Mouse (Mus musculus): Measurements from ENCODE around the gene Kif26b. TPM values are rescaled to one million over a fixed set of nuclear protein-coding genes. Genes with fewer than 3 reads are reported as not detected.

Gene Kif26b
- total RNA-seq, 2 experiments from 2014 or later, result 4.5 to 5.9 TPM

DNA sequence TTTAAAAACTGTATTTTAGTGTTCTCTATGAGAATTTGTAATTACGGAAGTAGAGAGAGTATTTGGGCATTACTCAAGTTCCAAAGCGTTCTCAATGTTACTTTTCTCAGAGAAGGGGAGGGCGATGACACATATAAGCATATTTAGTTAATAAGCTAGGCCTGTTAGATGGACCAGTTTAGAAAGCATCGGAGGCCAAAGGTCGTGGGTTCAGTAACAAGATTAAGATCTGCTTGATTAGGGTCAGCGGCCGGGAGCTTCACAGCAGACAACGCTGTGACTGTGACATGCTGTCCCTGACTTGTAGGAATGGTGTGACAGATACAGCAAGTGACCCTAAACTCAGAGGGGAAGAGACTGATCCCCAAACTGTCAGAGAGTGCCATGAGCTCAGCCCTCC, 174.6 kb downstream of the Kif26b start:
- intact Hi-C loops (cut with DNase I), result no loop called here
- DNase-seq, result no peak

DNA sequence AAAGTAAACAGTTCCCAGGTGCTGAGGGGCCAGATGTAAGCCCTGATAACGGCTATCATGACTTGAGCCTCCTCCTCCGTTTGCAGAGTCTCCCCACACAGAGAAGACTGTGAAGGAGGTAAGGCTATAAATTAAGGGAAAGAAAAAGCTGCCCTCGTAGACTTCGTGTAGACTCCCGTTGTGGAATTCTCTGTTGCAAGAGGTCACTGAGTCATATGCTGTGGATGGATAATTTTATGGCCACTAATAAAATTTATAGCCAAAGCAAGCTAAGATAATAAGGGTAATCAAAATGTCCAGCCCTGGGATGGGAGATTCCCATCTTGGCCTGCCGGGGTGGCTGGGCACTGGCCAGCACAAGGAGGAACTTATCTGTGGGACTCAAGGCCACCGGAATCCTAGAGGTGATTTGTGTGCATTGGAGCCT, 179.0 kb downstream of the Kif26b start:
- intact Hi-C loops (cut with DNase I), result no loop called here
- no peak for DNase-seq

DNA sequence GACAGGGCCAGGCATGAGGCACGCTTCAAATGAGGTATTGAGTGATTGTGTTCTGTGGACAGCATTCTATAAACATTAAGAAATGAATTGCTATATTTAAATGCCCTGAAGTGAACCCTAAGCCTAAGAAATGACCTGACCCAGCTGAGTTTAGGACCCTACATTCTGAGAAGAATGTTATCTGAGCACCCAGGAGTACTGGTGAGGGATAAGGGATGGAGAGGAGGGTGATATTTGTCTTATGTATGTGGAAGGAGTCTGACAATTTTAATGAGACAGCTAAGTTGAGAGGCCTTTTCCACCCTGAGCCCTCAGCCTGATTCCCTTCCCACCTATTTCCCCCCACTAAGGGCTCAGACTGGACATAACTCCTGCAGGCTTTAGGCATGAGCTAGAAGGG, 179.4 kb downstream of the Kif26b start:
- intact Hi-C loops (cut with DNase I), result no loop called here
- no peak for DNase-seq

DNA sequence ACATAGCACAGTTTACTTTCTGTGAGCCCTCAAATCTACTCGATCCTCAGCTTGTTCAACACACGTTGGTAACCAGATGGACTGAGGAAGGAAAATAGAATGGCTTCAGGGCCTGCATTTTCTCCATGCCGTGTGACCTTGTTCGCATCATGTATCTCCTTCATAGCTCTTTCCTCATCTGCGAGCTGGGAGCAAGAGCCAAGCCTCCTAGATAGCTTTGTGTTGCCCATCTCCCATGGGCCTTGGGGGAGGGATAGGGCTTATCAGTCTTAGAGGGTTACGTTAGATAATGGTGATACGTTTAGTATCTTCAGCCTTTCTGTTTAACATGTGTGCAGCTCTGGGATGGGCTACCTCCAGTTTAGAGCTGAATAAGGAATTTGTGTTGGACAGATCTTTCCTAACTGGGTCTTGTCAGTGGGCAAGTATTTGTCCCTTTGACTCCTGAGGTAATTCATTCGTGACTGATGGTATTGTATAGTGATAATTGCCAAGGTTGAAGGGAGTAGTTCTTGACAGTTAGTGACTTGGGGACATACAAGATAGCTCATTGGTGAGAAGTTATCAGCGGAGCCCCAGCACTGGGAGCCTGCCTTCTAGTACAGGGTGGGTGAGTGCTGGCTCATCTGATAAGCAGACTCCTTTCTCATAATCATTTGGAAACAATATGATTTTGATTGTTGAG, 183.4 kb downstream of the Kif26b start:
- no peak for DNase-seq
- intact Hi-C loops (cut with DNase I), result no loop called here

DNA sequence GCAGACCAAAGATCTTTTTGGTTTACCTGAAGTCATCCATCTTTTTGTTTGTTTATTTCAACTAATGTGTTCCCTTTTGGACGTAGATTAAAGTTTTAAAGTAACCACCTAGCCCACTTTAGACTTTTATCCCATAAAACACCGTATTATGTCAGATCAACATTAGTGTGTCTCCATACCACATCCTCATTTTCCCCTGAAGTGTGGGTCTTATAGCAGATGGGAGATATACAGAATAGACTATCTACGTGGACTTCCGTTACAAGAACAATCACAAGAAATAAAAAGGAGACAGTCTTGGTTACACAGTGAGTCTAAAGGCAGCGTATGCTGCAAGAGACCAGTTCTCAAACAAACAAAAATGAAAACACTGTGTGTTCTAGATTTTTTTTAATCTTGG, 185.3 kb downstream of the Kif26b start:
- no peak for DNase-seq
- intact Hi-C loops (cut with DNase I), result no loop called here

DNA sequence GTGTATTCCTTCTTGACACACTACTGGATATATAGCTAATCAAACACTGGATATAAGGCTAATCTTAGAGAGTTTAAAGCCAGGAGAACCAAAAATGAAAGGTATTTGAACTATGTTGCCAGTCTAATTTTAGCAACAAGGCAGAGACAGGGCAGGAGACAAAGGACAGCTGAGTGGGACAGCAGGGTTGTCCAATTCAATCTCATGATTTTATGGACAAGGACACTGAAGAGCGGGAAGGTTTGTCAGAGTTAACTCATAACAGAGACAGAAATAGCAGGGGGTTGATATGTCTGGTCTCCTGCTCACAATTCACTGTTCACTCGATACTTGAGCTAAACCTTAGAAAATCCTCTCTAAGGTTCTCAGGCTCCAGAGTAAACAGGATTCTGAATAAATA, 187.5 kb downstream of the Kif26b start:
- intact Hi-C loops (cut with DNase I), result no loop called here
- no peak for DNase-seq

DNA sequence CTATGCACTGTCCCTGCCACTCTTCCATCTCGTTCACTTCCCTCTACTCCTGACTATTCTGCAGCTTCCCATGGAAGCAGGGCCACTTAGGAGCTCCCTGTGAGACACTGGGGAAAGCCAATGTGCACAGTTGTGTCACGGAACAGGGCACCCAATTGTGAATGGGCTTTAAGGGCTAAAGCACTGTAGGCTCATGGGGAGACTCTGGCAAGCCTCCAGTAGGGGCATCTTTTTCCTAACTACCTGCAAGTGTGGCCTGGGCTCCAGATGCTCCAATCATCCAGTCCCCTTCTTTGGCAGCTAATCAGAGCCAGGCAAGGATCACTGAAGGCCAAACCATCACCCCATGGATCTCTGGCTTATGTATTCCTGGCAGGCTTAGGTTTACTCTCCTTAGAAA, 191.9 kb downstream of the Kif26b start:
- intact Hi-C loops (cut with DNase I), result no loop called here
- no peak for DNase-seq

DNA sequence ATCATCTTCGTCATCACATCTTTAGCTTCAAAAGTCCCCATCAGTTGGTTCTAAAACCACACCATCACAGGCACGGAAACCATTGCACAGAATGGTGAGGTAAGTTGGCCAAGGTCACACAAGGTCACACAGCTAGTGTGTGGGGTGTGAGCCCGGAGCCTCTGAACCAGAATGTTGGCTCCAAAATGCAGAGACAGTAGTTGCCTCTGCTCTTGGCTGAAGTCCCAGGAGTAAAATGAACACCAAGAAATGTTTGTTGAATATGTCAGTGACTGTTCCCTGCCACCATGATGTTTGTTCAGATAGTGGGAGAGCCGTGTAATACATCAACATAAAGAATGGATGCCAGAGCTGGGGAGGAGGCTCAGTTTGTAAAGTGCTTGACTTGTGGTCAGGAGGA, 193.9 kb downstream of the Kif26b start:
- no peak for DNase-seq
- intact Hi-C loops (cut with DNase I), result no loop called here

DNA sequence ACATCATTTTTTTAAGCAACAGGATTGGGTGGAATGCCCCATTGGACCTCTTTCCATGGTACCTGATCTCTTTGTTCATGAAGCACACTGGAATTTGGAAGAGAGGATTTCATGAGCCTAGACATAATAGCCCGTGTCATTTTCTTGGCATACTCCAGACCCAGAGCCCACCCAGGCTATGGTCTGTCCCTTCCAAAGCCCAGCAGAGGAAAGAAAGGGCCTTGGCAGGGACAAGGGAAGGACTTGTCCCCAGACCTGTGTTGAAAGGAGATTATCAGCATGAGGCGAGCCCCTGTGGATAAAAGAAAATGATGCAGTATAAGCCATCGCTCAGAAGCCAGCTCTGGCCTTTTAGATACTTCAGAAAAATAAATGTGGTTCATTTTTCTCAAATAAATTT, 196.6 kb downstream of the Kif26b start:
- intact Hi-C loops (cut with DNase I), result no loop called here
- DNase-seq, result no peak

DNA sequence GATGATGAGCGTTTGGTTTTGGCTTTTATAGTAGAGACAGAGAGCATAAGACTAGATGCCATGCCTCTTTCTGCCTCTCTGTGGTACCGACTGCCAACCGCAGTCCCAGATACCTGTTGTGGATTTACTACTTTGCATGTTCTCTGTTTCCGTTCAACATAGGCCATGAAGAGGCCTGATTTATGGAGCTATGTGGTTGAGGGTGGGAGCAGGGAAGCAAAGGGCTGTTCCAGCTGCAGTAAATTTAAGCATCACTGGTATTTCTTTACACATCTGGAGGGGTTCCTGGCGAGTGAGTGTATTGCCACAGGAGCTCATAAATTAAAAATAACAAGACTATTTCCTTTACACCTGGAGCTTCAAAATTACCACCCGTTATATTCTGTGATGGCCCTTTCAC, 199.3 kb downstream of the Kif26b start:
- no peak for DNase-seq
- intact Hi-C loops (cut with DNase I), result no loop called here

DNA sequence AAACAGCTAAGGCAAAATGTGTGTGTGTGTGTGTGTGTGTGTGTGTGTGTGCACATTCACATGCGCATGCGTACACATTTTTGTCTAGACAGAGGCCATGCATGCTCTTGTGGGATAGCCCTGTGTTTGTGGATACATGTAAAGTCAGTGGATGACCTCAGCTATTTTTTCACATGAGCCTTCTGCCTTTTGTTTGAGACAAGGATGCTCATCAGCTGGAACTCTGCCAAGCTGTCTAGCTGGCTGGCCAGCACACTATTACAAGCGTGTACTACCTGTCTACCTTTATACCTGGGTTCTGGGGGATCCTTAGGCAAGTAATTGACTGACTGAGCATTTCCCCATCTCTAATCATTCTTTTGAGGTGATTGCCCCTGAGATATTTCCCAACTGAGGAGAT, 201.3 kb downstream of the Kif26b start:
- DNase-seq, result no peak
- intact Hi-C loops (cut with DNase I), result no loop called here

DNA sequence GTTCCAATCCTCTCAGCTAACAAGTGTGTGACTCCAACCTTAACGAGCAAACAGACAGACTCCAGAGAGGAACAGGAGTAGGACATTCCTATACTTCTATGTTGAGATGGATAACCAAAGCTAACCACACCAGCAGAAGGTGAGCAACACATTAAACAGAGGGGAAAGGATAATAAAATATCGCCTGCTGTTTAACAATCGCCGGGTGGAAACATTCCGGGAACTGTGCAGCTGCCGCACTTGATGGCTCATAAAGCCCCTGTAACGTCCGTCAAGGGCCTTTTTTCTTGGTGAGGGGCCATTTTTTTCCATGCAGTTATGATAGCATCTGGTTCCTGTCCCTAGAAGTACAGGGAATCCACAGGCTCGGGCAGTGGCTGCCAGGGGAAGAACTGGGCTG, 204.1 kb downstream of the Kif26b start:
- intact Hi-C loops (cut with DNase I), result no loop called here
- DNase-seq, result no peak

DNA sequence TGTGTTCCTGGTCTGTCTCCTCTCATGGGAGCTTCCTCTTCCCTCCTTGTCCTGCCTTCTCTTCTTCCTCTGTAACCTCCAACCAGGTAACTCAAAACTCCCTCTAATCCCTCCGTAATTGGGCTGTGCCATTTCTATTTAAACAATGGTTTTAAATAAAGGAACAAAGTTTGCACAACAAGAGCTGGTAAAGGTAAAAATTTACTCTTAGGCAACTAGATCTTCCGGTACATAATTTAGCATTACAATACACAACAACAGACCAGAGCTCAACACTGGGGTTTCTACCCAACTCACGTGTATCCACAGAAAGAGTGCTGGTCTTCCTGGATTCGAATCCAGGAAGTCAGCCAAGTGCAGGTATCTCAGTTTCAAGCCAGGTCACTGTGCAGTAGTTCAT, 205.7 kb downstream of the Kif26b start:
- intact Hi-C loops (cut with DNase I), result no loop called here
- DNase-seq, result no peak

DNA sequence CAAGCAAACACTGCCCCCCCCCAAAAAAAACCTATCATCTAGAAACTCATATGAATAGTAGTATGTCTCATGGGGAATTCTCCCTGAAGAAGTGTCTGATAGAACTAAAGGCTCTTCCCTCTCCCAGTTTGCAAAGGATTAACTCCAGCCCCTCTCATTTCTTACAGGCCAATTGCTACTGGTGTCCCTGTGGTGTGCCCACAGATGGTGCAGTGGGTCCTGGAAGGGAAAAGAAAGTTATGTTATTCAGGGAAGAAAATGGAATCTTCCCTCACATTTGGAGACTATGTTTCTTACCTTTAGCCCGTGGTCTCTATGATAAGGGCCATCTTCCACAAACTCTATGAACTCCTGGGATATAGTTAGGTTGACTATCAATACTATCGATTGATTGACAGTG, 208.0 kb downstream of the Kif26b start:
- intact Hi-C loops (cut with DNase I), result no loop called here
- no peak for DNase-seq

DNA sequence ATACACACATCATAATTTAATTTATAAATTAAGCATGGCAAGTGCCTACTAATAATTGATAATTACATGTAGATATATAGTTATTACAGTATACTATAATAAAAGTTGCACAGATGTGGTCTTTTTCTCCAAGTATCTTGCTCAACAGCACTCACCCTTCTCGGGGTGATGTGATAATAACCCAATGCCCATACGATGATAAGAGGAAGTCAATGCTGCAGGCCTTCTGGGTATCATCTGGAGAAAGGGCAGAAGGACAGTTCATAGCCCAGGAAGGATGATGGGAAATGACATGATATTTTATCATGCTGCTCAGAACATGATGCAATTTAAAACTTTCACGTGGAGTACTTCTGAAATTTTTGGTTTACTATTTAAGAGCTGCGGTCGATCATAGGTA, 214.9 kb downstream of the Kif26b start:
- intact Hi-C loops (cut with DNase I), result no loop called here
- no peak for DNase-seq

DNA sequence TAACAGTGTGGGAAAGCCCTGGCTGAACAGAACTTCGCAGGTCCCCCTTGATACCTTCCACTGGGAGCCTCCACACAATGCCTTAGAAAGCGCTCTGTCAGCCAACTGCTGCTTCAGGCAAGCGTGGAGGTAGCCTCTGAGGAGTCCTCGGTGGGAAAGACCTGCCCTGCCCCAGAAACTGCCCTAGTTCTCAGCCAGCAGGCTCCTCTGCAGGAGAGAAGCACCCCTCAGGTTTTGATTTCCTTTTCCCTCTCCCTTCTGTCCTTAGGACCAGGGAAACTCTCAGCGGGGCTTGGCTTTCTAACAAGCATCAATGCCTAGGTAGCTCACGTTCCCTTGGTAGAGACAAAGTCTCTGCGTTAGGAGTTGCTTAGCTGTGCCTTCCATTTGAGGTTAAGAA, 215.6 kb downstream of the Kif26b start:
- intact Hi-C loops (cut with DNase I), result no loop called here
- no peak for DNase-seq

DNA sequence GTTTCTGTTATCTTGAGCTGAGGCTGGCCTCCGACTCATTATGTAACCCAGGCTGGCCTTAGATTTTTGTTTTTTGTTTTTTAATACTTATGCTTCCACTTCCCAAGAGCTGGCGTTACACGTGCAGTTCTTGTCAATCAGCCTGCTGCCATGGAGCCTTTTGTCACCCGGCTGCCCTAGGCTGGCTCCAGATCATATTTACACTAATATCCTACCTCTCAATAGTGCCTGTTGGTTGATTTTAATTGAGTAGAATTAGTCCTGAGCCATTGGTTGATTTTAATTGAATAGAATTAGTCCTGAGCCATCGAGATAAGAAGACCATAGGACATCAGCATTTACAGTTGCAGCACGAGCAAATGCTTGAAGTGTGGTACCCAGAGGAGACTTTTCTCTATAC, 216.0 kb downstream of the Kif26b start:
- intact Hi-C loops (cut with DNase I), result no loop called here
- DNase-seq, result no peak

DNA sequence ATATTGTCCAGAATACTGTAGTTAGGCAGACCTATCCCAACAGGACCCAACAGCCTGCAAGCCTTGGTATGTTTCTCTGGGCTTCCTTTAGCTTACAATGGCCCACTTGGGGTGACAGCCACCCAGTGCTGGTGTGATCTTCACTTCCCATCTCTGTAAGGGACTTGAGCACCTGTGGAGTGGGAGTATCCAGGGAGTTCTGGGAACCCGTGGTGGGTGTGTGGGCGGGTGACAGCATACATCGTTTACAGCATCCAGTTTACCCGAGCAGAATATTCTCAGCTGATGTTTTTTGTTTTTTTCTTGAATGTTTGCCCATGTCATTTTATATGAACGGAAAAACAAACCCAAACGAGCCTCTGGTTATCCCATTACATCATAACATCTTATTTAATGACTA, 216.5 kb downstream of the Kif26b start:
- intact Hi-C loops (cut with DNase I), result no loop called here
- DNase-seq, result no peak

DNA sequence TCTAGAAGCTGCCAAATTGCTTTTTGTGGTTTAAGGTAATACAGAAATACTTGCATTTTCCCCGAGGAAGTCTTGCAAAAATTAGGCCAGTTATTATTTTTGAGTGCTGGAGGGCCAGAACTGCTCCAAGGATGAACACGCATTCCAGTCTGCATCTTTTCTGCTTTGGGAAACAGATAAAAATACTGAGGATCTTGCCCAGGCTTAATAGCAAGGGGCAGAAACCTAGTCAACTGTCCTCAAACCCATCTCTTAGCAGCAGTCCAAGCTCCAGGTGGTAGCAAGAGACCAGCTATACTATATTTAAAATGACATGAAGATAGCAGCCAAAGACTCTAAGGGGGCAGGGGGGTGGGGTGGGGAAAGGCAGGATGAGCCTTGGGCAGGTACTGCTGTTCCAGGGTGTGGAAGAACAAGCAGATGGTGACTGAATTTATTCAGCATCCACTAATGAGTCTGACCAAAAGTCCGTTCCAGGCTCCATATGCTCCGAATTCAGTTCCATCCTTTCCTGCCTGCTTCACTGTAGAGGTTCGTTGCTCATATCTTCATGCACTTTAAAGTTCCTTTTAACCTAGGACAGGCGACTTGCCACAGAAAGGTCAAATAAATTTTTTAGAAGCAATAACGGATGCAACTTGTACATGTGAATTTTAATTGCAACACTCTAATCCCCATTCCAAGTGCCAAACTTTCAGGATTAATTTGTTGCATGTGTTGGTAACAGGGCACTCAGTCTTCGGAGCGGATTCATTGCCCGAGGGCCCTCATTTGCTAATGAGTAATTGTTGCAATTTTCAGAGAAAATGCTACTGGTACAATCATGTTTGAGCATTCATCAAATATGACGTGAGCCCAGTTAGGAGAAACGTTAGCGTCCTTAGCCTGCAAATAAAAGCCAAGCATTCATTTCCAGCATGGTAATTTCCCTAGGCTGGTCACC, 218.6 kb downstream of the Kif26b start:
- no peak for DNase-seq
- intact Hi-C loops (cut with DNase I), result no loop called here

DNA sequence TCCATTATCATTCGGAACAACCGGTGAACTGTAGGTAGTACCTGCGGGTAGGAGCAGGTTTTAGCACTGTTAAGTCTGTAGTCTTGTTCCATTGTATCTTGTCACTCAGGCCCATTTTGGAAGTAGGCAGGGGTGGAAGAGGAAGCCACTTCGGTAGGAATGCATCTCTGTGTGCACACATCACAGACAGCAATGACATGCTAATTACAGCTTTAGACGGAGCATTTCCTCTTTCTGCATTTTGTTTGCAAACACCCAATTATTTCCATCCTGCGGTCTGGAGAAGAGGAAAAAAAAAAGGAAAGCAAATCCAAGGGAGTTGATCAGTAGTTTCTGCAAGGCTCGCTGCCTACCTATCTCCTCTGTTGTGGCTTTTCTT, 219.3 kb downstream of the Kif26b start:
- intact Hi-C loops (cut with DNase I), result no loop called here
- DNase-seq, result no peak

DNA sequence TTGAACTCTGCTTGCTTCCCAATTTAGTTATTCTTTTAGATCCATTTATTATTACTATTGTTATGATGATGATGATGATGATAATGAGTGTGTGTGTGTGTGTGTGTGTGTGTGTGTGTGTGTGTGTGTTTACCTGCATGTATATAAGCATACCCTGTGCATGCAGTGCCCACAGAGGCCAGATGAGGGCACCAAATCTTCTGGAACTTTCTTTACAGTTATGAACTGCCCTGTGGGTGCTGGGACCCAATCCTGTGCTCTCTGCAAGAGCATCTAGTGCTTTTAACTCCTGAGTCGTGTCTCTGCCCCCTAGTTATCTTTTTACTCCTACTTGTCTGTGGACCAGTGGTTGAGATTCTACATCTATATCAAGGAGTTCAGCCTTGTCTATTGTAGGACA, 219.7 kb downstream of the Kif26b start:
- intact Hi-C loops (cut with DNase I), result no loop called here

DNA sequence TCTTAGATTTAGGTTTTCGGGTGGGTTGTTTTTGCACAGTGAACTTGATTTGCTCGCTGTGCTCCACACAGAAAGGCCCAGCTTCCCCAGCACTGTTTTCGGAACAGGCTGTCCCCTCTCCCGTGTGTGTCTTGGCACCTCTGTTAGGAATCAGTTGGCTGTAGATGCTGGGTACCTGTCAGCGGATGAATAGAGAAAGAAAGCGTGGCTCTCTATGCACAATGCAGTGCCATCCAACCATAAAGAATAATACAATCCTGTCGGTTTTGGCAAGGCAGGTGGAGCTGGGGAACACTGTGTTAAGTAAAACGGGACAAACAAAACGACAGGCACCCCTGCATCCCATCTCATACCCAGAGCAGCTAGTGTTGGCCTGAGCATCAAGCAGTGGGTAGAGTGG, 220.9 kb downstream of the Kif26b start:
- intact Hi-C loops (cut with DNase I), result no loop called here
- DNase-seq, result no peak

More for the DNA sequence above, 219.7 kb downstream of the Kif26b start:
- DNase-seq, result no peak
